Mouse (Mus musculus): ENCODE results near the gene Dnah9.

Gene Dnah9

GRCm38 (mm10) chr11:65927962-65928361 is 240.4 kb downstream of the Dnah9 start:
- DNase-seq (ENCODE audit: low read depth, low spot score), result no peak

DNA sequence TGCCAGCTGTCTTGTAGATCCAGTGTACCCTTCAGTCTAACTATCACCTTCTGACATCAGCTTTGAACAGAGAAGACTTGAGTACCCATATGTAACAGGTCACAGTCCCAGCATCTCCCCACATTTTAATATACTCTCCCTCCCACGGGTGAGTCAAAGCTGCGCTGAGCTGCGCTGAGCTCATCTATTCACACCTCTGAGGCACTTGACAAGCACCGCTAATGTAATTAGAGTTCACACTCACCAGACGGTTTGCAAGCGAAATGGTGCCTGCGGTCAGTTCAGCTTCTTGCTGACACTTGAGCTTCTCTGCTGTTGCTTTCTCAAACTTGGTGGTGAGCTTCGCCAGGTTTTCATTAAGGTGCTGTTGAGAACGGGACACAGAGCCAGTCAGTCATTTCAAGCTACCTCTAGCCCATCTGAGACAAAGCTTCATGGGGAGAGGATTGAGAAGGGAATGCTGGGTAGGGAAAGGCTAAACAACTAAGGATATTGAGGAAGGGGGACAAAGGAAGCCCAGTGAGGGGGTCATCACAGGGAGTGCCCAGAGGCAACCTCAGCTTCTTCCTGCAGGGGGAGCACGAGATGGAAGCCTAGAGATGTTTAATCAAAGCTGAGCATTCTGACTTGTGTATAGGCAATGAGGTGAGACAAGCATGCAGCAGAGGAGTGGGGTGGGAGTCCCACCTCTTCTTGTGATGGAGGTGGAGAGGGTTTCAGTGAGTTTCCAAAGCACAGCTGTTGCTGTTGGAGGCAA is 249.7 kb downstream of the Dnah9 start:
- no peak for DNase-seq (ENCODE audit: low read depth, low spot score)

- no peak for DNase-seq (ENCODE audit: low read depth, low spot score)
Measured at GRCm38 (mm10) chr11:65909195-65909594, 259.2 kb downstream of the Dnah9 start.

DNA sequence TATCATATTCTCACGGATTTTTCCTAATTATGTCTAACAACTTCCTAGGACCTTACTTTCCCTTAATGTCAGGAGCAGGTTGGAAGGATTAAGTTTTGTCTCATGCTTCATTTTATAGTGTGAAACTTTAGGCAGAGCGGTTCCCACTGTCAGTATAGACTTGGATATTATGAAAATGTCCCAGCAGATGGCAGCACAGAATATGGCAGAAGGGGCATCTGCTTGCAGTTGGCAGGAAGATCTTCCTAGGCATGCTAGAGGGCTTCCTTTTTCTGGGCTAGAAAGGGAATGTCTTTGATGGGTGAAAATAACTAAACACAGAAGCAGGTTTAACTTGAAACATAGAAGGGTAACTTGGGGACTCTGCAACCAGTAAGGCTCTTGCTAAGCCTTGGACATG is 262.9 kb downstream of the Dnah9 start:
- DNase-seq (ENCODE audit: low read depth, low spot score), result peak; percentile 54

GRCm38 (mm10) chr11:65903944-65904343 is 264.4 kb downstream of the Dnah9 start:
- peak; percentile 84 for DNase-seq (ENCODE audit: low read depth, low spot score)

GRCm38 (mm10) chr11:65881465-65881864 is 286.9 kb downstream of the Dnah9 start:
- DNase-seq (ENCODE audit: low read depth, low spot score), result no peak

- DNase-seq (ENCODE audit: low read depth, low spot score), result no peak
Measured at GRCm38 (mm10) chr11:65877146-65877775, 291.1 kb downstream of the Dnah9 start.

DNA sequence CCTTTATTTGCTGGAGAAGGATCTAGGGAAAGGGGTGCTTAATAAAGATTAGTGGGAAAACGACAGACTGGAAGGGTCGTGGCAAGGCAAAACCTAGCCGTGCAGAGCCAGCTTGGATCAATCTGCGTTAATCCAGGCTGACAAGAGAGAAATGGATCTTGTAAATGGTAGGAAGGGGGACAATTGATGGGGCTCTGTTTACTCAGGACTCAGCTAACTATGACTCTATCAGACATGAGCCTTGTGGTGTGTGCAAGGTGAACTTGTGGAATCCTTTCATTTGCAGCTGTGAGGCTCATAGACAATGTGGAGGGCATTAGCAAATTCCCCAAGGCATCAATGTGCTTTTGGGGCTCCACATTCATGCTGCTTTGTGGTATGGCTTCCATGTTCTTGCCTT is 306.9 kb downstream of the Dnah9 start:
- no peak for DNase-seq (ENCODE audit: low read depth, low spot score)

DNA sequence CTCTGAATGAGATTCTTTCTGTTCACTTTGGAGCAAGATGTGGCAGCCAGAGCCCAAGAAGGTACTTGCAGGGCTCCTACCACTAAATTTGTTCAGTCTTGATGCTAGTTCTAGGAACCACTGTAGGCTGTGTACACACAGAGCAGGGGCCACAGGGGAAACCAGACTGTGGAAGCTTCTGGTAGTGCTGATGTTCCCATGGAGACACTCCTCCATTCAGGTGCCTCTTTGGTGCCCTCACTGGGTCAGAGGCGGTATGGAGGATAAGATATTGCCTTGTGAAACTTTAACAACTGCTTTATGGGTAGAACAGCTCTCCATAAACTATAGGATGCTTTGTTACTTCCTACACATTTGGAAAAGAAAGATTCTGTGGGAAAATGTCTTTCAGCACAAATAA is 316.3 kb downstream of the Dnah9 start:
- peak; percentile 34 for DNase-seq (ENCODE audit: low read depth, low spot score)

DNA sequence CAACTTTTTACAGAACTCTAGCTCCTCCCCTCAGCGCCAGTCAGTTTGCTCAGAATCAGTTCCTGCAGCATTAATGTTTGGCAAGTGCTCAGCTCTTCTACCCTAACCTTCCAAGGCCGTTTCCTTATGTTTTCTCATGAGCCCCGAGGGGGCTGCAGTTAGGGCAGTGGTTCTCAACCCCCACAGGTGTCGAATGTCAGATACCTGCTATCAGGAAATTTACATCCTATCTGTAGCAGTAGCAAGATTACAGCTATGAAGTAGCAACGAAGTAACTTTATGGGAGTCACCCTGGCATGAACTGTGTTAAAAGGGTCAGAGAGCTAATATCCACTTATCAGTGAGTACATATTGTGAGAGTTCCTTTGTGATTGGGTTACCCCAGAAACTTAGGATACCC is 321.9 kb downstream of the Dnah9 start:
- no peak for DNase-seq (ENCODE audit: low read depth, low spot score)

- DNase-seq (ENCODE audit: low read depth, low spot score), result no peak
Measured at GRCm38 (mm10) chr11:65838999-65839398, 329.4 kb downstream of the Dnah9 start.

- DNase-seq (ENCODE audit: low read depth, low spot score), result no peak
Measured at GRCm38 (mm10) chr11:65824556-65824955, 343.8 kb downstream of the Dnah9 start.

GRCm38 (mm10) chr11:65820877-65821276 is 347.5 kb downstream of the Dnah9 start:
- peak; percentile 68 for DNase-seq (ENCODE audit: low read depth, low spot score)

DNA sequence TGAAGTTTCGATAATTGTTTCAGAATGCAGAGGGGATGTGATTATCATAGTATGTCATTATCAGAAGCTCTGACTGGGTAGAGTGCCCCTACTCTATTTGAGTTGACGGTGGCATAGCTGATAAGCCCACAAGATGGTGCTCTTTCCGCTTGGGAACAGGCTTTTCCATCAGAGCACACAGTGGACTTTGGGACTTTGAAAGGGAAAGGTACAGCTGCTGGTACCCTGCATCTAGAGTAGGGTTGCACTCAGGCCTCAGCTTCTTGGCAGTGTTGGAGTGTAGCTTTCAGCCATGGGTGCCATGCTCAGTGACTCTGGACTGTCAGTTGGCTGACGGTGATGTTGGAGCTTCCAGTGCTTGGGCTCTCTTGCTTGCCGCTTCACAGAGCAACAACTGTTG is 348.1 kb downstream of the Dnah9 start:
- peak; percentile 15 for DNase-seq (ENCODE audit: low read depth, low spot score)

GRCm38 (mm10) chr11:65818193-65818592 is 350.2 kb downstream of the Dnah9 start:
- no peak for DNase-seq (ENCODE audit: low read depth, low spot score)

- DNase-seq (ENCODE audit: low read depth, low spot score), result no peak
Measured at GRCm38 (mm10) chr11:65816237-65816636, 352.1 kb downstream of the Dnah9 start.

GRCm38 (mm10) chr11:65814381-65814780 is 354.0 kb downstream of the Dnah9 start:
- no peak for DNase-seq (ENCODE audit: low read depth, low spot score)

DNA sequence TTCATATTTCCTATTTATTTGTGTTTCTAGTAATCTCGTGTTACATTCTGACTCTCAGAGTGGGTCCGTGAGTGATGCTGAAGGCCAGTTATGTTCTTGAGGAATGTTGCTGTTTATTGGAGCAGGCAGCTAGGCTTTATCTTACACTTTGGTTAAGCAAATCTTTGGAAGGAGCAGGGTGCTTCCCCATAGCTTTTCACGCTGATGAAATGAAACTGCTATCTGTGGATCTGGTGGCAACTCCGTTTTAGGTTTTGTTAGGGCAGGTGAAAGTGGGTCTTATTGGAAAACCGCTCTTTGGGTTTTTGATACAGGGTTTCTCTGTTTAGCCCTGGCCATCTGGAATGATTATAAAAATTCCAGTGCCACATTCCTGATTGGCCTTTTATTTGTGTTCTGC is 356.3 kb downstream of the Dnah9 start:
- no peak for DNase-seq (ENCODE audit: low read depth, low spot score)

DNA sequence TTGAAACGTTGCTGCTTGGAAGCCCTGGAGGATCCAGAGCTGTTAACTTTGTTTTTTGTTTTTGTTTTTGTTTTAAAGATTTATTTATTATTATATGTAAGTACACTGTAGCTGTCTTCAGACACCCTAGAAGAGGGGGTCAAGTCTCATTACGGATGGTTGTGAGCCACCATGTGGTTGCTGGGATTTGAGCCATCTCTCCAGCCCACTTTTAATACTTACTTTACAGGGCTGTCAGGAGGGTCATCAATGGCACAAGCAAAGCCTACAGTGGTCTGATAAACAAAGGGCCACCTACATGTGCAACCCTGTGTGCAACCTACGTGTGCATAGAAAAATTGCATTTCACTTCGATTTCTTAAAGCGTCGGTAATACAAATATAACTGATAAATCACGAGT is 360.8 kb downstream of the Dnah9 start:
- no peak for DNase-seq (ENCODE audit: low read depth, low spot score)

- DNase-seq (ENCODE audit: low read depth, low spot score), result peak; percentile 95
Measured at GRCm38 (mm10) chr11:65806909-65807504, 361.3 kb downstream of the Dnah9 start, which contains the start of gene Zkscan6. Zkscan6 (plus strand) TSS chr11:65807175.

- DNase-seq (ENCODE audit: low read depth, low spot score), result no peak
Measured at GRCm38 (mm10) chr11:65806321-65806904, 361.9 kb downstream of the Dnah9 start.

- no peak for DNase-seq (ENCODE audit: low read depth, low spot score)
Measured at GRCm38 (mm10) chr11:65801899-65802298, 366.5 kb downstream of the Dnah9 start.
